Mouse (Mus musculus): ENCODE measurements around the gene Nme3.

Nme3 gene

DNA sequence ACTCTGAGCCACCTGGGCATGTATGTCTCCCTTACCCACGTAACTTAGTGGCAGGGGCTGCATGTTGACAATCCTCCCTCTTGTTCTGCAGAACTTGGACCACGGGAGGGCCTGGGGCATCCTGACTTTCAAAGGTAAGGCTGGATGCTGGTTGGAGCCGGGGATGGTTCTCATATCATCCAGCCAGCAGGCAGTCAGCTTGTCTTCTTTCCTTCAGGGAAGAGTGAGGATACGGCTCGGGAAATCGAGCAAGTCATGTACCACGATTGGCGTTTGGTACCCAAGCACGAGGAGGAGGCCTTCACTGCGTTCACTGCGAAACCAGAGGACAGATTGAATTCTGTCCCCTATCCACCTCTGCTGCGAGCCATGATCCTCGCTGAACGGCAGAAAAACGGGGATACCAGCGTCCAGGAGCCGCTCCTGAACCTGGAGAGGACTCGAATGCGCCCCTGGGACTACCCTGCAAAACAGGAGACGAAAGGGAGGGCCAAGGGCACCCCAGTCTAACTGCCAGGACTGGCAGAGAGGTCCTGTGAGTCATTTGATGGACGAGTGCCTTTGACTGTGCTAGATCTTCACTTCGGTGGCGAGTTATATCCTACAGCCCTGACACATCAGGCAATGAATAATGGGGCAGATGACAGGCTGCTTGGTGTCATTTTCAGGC is 594 bp upstream of the Nme3 start:
- in situ Hi-C loops (cut with MboI; ENCODE audit: low pct_unique_long_range_greater_than_20kb in 1 of 2, low sequenced_read_pairs in 2 of 2, unreplicated experiment in 1 of 2) = no loop called here

DNA sequence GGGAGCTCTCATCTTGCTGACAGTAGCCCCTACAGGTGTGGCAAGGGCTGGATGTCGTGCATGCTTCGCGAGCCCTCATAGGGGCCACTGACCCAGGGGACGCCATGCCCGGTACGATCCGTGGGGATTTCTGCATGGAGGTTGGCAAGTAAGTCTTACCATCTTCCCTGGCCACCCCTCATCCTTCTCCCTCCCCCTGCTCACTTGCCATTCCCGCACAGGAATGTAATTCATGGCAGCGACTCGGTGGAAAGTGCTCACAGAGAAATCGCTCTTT is 631 bp downstream of the Nme3 start:
- in situ Hi-C loops (cut with MboI; ENCODE audit: low pct_unique_long_range_greater_than_20kb in 1 of 2, low sequenced_read_pairs in 2 of 2, unreplicated experiment in 1 of 2) = no loop called here

DNA sequence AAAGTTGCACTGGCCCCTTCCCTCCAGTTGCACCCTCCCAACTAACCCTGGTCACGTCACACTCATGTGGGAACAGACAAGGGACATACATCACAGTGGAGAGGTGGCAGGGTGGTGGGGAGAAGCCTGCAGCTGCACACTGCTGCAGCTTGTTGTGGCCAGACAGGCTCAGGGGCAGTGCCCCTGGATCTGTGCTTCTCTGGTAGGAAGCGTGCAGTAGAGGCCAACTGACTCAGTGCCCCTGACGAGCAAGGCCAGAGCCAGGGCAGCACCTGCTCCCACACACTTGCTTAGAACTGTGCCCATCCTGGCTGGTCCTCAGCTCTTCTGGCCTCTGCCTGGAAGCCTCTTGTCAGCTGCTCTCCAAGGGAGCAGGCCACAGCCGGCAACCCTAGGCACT is 1.3 kb downstream of the Nme3 start:
- in situ Hi-C loops (cut with MboI; ENCODE audit: low pct_unique_long_range_greater_than_20kb in 1 of 2, low sequenced_read_pairs in 2 of 2, unreplicated experiment in 1 of 2) = no loop called here

DNA sequence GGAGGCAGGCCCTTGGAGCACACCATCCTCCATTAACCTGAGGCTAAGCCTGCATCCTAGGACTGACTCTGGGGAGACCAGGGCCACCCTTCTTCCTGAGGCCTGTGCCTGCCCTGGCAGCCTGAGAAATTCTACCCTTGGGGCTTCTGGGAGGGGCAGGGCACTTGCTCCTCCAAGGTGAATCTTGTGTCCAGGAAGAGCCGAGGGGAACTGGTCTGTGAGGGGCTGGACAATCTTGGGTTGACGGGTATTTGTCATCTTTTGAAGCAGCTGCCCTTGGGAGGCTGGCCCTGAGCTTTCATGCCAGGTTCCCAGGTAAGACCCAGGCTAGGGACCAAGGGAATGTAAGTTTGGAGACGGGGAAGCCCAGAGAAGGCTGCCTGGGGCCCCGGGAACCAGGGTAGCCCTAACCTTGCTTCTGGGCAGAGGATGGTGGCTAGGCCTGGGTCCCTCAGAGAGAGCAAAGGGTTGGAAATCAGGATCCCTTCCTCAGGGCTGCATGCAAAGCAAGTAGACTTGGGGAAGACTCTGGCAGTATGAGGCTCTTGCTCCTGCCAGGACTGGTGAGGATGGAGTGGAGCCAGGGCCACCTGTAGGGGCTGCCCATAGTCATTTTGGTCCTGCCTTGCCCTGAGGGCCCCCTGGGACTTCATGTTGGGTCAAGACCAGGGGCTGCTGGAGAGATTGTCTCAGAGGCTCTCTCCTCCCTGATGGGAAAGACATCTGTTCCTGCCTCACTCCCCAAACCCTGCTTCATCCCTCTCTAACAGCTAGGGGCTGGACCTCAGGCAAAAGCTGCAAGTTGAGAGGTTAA is 1.9 kb downstream of the Nme3 start:
- in situ Hi-C loops (cut with MboI; ENCODE audit: low pct_unique_long_range_greater_than_20kb in 1 of 2, low sequenced_read_pairs in 2 of 2, unreplicated experiment in 1 of 2) = no loop called here

DNA sequence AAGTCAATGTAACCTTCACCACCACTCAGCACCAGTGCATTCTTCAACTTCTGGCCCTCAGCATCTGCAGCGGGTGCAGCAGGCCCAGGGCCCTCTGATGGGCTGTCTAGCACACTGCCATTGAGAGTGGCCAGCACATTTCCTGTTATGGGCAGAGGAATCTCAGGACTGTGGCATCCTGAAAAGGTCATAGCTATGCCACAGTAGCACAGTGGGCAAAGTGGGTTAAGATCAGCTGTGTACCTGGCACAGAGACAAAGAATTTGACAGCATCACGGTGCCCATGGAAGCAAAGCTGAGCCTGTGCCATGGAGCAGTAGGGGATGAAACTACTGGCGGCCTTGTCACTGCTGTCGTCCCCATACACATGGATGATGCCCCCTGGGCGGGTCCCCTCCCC is 2.9 kb downstream of the Nme3 start:
- in situ Hi-C loops (cut with MboI; ENCODE audit: low pct_unique_long_range_greater_than_20kb in 1 of 2, low sequenced_read_pairs in 2 of 2, unreplicated experiment in 1 of 2) = no loop called here

DNA sequence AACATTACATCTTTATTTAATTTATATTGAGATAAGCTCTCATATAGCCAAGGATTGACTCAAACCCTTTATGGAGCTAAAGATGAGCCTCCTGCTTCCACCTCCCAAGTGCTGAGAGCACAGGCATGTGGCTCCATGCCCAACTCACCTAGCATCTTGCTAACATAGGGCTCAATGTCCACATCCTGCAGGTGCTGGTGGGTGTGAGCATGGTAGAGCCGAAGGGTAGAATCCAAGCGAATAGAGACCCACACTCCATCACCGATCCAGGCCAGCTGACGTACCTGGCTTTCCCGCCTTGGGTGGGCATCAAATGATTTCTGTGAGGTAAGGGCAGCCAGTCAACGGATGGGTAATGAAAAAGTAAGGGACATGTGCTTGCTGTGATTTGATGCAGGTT is 3.7 kb downstream of the Nme3 start:
- in situ Hi-C loops (cut with MboI; ENCODE audit: low pct_unique_long_range_greater_than_20kb in 1 of 2, low sequenced_read_pairs in 2 of 2, unreplicated experiment in 1 of 2) = no loop called here

DNA sequence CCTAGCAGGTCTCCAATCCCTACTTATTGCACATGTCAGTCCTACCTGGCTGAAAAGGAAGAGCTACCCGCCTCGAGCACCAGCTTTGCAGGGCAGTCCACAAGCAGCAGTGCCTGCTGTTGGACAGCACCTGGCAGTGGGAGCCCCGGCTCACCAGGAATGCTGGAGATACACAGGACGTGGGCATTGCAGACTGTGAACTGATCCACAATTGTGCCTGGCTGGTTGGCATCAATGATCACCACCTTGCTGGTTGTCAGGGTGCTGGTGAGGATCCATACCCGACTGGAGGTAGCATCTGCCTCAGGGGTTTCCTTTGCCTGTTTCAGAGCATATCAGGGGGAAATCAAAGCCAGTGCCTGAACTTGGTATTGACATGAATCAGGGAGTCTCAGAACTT is 5.8 kb downstream of the Nme3 start:
- in situ Hi-C loops (cut with MboI; ENCODE audit: low pct_unique_long_range_greater_than_20kb in 1 of 2, low sequenced_read_pairs in 2 of 2, unreplicated experiment in 1 of 2) = no loop called here

DNA sequence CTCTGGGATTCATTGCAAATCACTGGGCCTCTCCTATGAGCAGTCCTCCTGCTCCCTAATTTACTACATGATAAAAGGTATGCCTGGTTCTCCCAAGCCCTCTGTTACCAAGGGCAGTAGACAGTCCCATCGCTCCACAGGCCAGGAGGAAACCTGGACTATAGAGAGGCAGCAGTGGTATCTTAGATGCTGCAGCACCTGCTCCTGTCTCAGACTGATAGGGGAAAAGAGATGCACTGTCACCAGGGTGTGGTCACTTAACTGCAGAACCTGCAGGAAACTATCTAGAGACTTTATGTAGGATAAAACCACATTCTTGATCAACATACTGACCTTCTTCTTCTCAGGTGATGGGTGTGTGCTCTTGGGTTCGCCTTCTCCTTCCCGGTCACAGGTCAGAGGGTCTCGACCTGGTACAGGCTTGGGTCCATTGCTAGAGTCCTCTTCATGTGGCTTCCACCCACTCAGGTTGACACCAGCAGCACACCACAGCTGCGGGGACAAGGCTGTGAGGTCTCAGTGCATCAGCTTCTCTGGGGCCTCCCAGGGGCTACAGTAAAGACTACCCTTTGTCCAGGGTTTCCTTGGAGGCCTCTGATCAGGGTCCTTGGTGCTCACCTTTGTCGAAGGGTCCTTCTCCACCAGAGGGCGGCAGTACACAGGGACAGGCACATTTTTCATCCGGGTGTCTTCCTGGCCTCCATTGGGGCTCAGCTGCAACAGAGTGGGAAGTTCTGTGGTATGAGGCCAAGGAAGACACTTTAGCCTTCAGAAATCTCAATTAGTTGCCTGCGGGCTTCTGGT is 6.6 kb downstream of the Nme3 start:
- in situ Hi-C loops (cut with MboI; ENCODE audit: low pct_unique_long_range_greater_than_20kb in 1 of 2, low sequenced_read_pairs in 2 of 2, unreplicated experiment in 1 of 2) = no loop called here

DNA sequence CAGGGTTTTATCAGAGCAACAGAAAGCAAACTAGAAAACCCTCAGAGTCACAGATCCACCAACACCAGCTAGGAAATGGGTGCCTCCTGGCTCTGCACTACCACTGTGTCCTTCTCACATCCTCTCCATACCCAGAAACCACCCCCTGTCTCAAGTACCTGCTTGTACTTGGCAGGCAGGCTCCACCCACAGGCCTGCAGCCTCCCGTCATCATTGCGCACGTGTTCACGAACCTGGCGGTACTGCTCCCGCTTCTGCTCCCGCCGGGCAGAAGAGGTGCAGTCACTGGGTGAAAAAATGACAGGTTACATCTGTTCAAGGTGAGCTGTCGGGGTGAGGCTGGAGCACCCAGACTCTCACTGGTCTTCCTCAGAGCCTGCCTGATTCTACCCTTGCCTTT is 7.5 kb downstream of the Nme3 start:
- in situ Hi-C loops (cut with MboI; ENCODE audit: low pct_unique_long_range_greater_than_20kb in 1 of 2, low sequenced_read_pairs in 2 of 2, unreplicated experiment in 1 of 2) = no loop called here

DNA sequence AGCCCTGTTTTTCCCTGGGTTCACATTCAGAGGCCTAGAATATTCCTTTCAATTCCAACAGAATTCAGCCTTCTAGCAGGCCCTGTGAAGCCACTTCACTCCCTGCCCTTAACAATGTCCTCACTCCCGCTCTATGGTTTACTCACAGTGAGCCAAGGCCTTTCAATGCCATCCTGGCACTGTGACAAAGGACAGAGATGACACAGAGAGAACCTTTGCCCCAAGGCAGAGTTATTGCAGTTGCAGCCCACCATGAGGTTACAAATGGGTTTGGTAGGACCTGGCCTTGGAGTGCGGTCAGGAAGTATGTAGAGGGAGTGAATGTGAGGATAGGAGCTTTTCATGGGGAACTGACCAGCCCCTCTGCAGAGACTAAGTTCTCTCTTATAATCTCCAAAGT is 11.3 kb downstream of the Nme3 start:
- in situ Hi-C loops (cut with MboI; ENCODE audit: low pct_unique_long_range_greater_than_20kb in 1 of 2, low sequenced_read_pairs in 2 of 2, unreplicated experiment in 1 of 2) = no loop called here

DNA sequence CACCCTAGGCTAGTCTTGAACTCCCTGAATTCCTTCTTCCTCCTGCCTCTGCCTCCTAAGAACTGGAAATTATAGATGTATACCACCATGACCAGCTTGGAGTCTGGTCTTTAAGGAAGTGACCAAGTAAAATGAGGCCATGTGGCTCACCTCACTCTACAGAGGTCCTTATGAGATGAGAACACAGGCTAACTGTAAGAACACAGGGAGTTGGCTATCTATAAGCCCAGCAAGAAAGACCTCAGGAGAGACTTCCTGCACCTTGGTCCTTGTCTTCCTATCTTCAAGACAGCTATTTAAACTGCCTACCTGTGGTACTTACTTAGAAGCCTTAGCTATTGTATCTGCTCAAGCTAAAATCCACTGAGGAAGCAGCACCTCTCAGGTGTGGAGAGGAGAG is 17.7 kb downstream of the Nme3 start:
- in situ Hi-C loops (cut with MboI; ENCODE audit: low pct_unique_long_range_greater_than_20kb in 1 of 2, low sequenced_read_pairs in 2 of 2, unreplicated experiment in 1 of 2) = no loop called here

DNA sequence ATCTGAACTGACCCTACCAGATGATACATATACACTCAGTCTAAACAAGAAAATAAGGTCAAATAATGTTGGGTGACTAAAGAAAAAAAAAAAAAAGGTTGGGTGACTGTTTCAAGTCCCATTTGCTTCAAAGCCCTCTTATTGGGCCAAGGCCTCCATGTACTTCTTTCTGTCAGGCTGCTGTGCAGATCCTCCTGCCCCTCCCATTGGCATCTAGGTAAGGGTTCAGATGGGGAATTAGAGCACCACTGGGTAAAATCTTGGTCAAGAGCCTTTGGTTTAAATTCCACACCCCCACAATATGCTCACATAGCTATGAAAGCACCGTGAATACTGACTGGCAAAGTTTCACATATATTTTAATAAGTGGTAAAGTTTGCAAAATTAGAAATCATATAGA is 26.9 kb downstream of the Nme3 start:
- in situ Hi-C loops (cut with MboI; ENCODE audit: low pct_unique_long_range_greater_than_20kb in 1 of 2, low sequenced_read_pairs in 2 of 2, unreplicated experiment in 1 of 2) = no loop called here

DNA sequence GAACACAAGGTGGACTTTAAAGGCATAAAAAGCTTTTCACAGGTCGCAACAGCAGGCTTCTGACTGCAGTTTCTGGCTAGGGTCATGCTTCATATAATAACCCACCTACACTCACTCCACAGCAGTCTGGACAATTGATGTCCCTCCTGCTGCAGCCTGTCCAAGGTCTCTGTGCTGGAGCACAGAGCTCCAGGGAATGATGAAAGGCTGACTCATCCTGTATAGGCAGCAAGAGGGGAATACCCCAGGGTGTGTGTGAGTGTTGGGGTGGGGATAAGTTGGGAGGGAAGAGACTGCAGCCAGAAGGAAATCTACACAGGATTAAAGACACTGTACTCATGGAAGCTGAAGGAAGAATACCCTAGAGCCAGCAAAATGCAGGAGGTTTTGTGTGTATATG is 33.2 kb downstream of the Nme3 start:
- in situ Hi-C loops (cut with MboI; ENCODE audit: low pct_unique_long_range_greater_than_20kb in 1 of 2, low sequenced_read_pairs in 2 of 2, unreplicated experiment in 1 of 2) = no loop called here

DNA sequence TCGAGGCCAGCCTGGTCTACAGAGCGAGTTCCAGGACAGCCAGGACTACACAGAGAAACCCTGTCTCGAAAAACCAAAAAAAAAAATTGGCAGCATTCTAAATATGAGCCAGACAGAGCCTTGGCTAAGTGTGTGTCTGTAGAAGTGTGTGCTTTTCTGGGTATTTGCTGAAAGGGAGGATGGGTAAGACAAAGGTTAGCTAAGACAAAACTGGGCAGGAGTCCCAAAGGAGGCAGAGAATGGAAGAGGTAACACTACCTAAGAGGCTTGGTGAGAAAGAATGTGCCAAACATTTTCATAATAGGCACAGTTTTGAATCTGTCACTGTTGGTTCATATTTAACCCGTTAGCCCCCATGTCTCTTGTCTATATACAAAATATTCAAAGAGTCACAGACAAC is 36.1 kb downstream of the Nme3 start:
- in situ Hi-C loops (cut with MboI; ENCODE audit: low pct_unique_long_range_greater_than_20kb in 1 of 2, low sequenced_read_pairs in 2 of 2, unreplicated experiment in 1 of 2) = no loop called here

DNA sequence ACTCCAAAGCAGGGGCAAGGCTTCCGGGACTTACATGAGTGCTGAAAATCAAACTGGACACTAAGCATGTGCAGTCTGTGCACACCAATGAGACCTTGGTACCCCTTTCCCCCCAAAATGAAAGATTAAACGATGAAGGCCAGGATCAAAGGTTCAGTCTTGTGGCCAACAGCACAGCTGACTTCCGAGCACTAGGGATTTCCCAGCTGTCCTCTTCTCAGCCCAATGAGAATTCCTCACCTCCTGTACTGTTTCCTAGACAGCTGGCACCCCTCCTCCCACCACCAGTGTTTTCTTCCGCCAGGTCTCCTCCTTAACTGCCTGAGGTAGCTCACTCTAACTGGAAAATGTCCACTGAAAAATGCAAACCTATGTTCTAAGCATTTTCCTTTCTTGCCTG is 36.9 kb downstream of the Nme3 start:
- in situ Hi-C loops (cut with MboI; ENCODE audit: low pct_unique_long_range_greater_than_20kb in 1 of 2, low sequenced_read_pairs in 2 of 2, unreplicated experiment in 1 of 2) = no loop called here

DNA sequence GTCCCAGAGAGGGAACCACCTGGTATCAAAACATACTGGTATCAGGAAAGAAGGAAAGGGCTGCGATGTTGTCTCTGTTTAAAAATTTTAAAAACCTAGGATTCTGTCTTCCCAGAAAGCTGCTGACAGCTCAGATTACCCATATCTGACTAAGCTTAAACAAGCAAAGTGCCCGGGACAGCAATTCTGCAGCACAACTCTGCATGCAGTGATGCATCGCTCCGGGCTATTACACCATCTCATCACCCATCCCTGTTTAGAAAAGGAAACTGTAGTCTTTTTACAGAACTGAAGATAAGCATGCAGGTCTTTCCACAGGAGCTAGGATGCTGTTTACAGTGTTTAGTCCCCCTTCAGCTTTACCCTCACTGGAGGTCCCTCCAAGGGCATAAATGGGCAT is 38.6 kb downstream of the Nme3 start:
- in situ Hi-C loops (cut with MboI; ENCODE audit: low pct_unique_long_range_greater_than_20kb in 1 of 2, low sequenced_read_pairs in 2 of 2, unreplicated experiment in 1 of 2) = no loop called here

DNA sequence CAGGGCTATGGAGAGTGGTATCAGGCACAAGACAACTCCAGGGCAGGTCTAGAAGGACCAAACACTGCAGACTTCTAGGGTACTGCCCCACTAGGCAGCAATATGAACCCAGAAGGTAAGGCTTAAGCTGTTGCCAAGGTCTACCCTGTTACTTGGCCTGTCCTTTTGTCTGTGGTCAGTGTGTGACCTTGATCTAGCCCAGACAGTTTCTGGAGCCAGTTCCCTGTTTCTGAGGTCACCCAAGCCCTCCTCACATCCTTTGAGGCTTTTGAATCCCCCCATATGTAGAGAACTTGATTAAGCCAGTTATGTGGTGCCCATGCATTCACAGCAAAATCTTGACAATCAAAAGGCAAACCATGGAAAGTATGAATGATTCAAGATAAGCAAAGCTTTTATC is 39.4 kb downstream of the Nme3 start:
- in situ Hi-C loops (cut with MboI; ENCODE audit: low pct_unique_long_range_greater_than_20kb in 1 of 2, low sequenced_read_pairs in 2 of 2, unreplicated experiment in 1 of 2) = no loop called here

DNA sequence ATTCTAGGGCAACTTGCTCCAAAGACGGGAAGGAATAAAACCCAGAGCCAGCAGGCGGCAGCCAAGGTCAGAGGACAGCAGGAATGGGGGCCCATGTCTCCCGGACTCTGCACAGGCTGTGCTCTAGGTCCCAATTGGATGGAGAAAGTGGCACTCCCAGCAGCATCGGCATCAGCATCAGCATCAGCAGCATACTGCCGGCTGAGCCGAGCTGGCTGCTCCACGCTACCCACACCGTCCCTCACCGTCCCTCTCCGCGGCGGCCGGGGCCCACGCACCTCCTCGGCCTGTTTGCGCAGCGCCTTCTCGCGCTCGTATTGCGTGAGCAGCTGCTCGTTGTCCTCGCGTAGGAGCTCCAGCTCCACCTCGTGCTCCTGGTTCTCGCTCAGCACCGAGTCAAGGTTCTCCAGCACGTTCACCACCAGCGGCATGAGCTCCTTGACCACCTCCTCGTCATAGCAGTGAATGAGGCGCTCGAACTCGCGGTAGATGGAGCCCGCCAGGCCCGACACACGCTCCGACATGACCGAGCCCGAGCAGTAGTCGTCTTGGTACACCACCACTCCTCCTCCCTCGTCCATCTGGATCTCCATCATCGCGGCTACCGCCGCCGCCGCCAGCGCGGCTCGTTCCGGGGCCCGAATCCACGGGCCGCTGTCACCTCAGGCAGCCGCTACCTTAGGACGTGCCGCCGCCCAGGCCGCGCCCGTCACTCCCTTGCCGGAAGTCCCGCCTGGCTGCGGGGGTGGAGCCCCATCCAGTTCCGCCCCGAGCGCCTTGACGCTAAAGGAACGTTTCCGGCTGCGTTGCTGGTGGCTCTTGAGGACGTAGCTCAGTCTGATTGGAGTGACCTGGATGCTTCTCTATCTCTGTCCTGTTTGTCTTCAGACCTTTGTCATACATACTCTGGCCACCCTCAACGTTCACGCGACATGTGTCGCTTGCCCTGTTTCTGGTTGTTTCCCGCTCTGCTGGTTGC is 40.2 kb downstream of the Nme3 start, which contains the start of gene Mapk8ip3:
TSS of gene Mapk8ip3 (minus strand) at position 719 of the 979 bp plus-strand sequence.
- in situ Hi-C loops (cut with MboI; ENCODE audit: low pct_unique_long_range_greater_than_20kb in 1 of 2, low sequenced_read_pairs in 2 of 2, unreplicated experiment in 1 of 2) = no loop called here

DNA sequence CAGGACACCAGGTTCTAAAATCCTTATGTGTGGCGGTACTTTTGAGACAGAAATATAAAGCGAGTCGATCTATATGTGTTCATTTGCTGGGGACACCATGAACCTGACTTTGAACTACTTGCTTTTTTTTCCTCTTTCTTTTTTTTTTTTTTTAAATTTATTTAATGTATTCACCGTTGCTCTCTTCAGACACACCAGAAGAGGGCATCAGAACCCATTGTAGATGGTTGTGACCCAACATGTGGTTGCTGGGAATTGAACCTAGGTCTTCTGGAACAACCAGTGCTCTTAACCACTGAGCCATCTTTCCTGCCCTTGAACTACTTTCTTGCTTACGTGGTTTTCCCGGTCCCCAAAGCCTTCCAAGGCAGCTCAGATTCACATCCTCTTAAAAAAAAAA is 41.0 kb downstream of the Nme3 start:
- in situ Hi-C loops (cut with MboI; ENCODE audit: low pct_unique_long_range_greater_than_20kb in 1 of 2, low sequenced_read_pairs in 2 of 2, unreplicated experiment in 1 of 2) = no loop called here
